Mouse (Mus musculus) liver, embryonic 14.5 days (tissue): Measurements from ENCODE around the gene Gosr1.
A peak's percentile ranks its signal among the peaks of the same experiment; 100 is the strongest.

Source experiments
- CTCF ChIP-seq: IDR thresholded peaks from 2 replicates; pipeline ENCODE4 v1.5.1; 2016; ENCODE audit warnings: antibody characterized with exemption, low read depth, control low read depth
- EP300 ChIP-seq: IDR thresholded peaks from 2 replicates; pipeline ENCODE4 v1.6.1; 2016; ENCODE audit warnings: antibody characterized with exemption, low read depth

DNA sequence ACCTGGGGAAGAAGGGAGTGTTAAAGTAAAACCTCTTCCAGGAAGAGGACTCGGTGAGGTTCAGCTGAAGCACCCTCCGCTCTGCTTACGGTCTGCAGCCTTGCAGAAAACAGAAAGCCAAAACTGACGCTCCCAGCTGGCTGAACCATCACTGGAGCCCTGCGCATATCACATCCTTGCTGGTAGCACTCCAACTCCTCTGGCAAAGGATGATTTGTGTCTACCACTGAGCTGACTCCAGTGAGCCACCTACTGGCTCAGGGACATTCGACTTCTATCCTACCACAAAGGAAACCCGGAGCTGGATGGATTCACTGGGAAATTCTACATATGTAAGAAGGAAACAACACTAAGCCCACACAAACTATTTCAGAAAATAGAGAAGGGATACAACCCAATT lies 18.8 kb downstream of the Gosr1 start:
- TF ChIP-seq CTCF: 0 out of 2 replicates have a peak, but pooled peaks have one; percentile 5
- TF ChIP-seq EP300: no peak
